ENCODE assay signal across 15 mouse cellular contexts in genomic region chr6:32795653-32796500, GRCm38 (mm10).
A peak's percentile ranks its signal among the peaks of the same experiment; 100 is the strongest.
DNase-seq lines count a peak whose midpoint lies in the region; ATAC-seq and TF ChIP-seq lines count a peak whose summit lies in the region.
"Had no signal": no experiment of that assay in that cellular context is flagged by ENCODE, and none has a peak within 500 bp of the region (broad histone marks: within the 10 kb centered on the region; RNA-seq: fewer than 3 reads in every experiment).

No protein-coding gene starts in this region.

- no peaks in the 10 kb centered on the region for H3K9me3 ChIP-seq in neural tube, embryonic 14.5 days (ENCODE audit: control insufficient read depth, low read length)
- H3K9me3 ChIP-seq in lung, postnatal 0 days (ENCODE audit: low read length) = no peaks in the 10 kb centered on the region
- H3K9me3 ChIP-seq: intestine, embryonic 15.5 days; limb, embryonic 15.5 days had no signal

- peak; percentile 26 to 27 for DNase-seq in frontal cortex, postnatal 36 days (ENCODE audit: low spot score in 2 of 2)
- DNase-seq in frontal cortex, postnatal 14 days (ENCODE audit: low spot score in 2 of 2) = no peak
- no peak for DNase-seq in neural tube, embryonic 10.5 days (ENCODE audit: extremely low spot score, low spot score)
- DNase-seq in thymus, postnatal 14 days = no peak
- no peak for DNase-seq in lung, postnatal 0 days (ENCODE audit: low spot score)
- DNase-seq: cerebellum, adult 18-20 months; kidney, postnatal 25 days; layer of hippocampus, postnatal 36 days; lung, adult 2 months had no signal

- no peak overlapping the region for H3K9ac ChIP-seq in neural tube, embryonic 14.5 days (replicated peaks; ENCODE audit: low read depth, low read length)
- H3K9ac ChIP-seq in lung, postnatal 0 days (replicated peaks; ENCODE audit: low read depth) = no peak overlapping the region
- H3K9ac ChIP-seq: intestine, embryonic 15.5 days; limb, embryonic 15.5 days had no signal

- TF ChIP-seq EP300 in lung, postnatal 0 days (IDR thresholded peaks at IDR 0.05) = no peak

- H3K36me3 ChIP-seq in neural tube, embryonic 14.5 days (ENCODE audit: control insufficient read depth, insufficient read depth, low read length) = no peaks in the 10 kb centered on the region
- no peaks in the 10 kb centered on the region for H3K36me3 ChIP-seq in lung, postnatal 0 days (ENCODE audit: insufficient read depth, low read length)

- H3K4me3 ChIP-seq in neural tube, embryonic 14.5 days (ENCODE audit: low read depth, low read length) = no peak overlapping the region
- no peak overlapping the region for H3K4me3 ChIP-seq in embryonic fibroblast, embryonic 13.5 days (ENCODE audit: insufficient read depth, low read length)
- H3K4me3 ChIP-seq in lung, postnatal 0 days (ENCODE audit: low read depth, low read length) = no peak overlapping the region
- H3K4me3 ChIP-seq: erythroblast, embryonic 14.5 days; intestine, embryonic 15.5 days; limb, embryonic 15.5 days had no signal

- no peak for TF ChIP-seq POLR2A in embryonic fibroblast, embryonic 13.5 days (IDR thresholded peaks at IDR 0.05; ENCODE audit: low read depth, low read length)

- ATAC-seq in neural tube, embryonic 14.5 days (ENCODE audit: low read depth) = no peak
- ATAC-seq in erythroblast, adult 5-6 weeks (replicated peaks; ENCODE audit: low FRiP score, poor library complexity, severe bottlenecking) = no peak
- no peak for ATAC-seq in lung, postnatal 0 days
- ATAC-seq: intestine, embryonic 15.5 days had no signal

- no peak overlapping the region for H3K4me2 ChIP-seq in neural tube, embryonic 14.5 days (ENCODE audit: low read depth, low read length)
- no peak overlapping the region for H3K4me2 ChIP-seq in lung, postnatal 0 days (replicated peaks; ENCODE audit: low read depth, low read length)
- H3K4me2 ChIP-seq: intestine, embryonic 15.5 days; limb, embryonic 15.5 days had no signal

- peaks cover 11% of the 10 kb centered on the region; the same call in 1 of the 2 replicates for H3K4me1 ChIP-seq in neural tube, embryonic 14.5 days (ENCODE audit: control insufficient read depth, insufficient read depth, low read length)
- H3K4me1 ChIP-seq in embryonic fibroblast, embryonic 13.5 days (ENCODE audit: control insufficient read depth, insufficient read depth, low read length) = peaks cover 16% of the 10 kb centered on the region
- H3K4me1 ChIP-seq in lung, postnatal 0 days (ENCODE audit: insufficient read depth, low read depth, low read length) = no peaks in the 10 kb centered on the region
- H3K4me1 ChIP-seq: intestine, embryonic 15.5 days; limb, embryonic 15.5 days had no signal

- no peaks in the 10 kb centered on the region for H3K27me3 ChIP-seq in neural tube, embryonic 14.5 days (ENCODE audit: control insufficient read depth, insufficient read depth, low read length)
- no peaks in the 10 kb centered on the region for H3K27me3 ChIP-seq in lung, postnatal 0 days (replicated peaks; ENCODE audit: insufficient read depth, low read length)
- H3K27me3 ChIP-seq: intestine, embryonic 15.5 days; limb, embryonic 15.5 days had no signal

- TF ChIP-seq CTCF in embryonic fibroblast, embryonic 13.5 days (IDR thresholded peaks at IDR 0.05; ENCODE audit: borderline replicate concordance, insufficient read depth, low read length) = no peak
- TF ChIP-seq CTCF in lung, postnatal 0 days (IDR thresholded peaks at IDR 0.05) = no peak

- 46% methylated on average over 8 of the region's 8 CpGs for whole genome bisulfite sequencing in neural tube, embryonic 14.5 days
- 59% methylated on average over 8 of the region's 8 CpGs for WGBS in lung, postnatal 0 days

- peak overlapping the region; percentile 18; the same call in 1 of the 2 replicates for H3K27ac ChIP-seq in neural tube, embryonic 14.5 days (ENCODE audit: low read depth, low read length)
- H3K27ac ChIP-seq in embryonic fibroblast, embryonic 13.5 days (ENCODE audit: insufficient read depth, low read length) = peak overlapping the region; percentile 37
- no peak overlapping the region for H3K27ac ChIP-seq in lung, postnatal 0 days (ENCODE audit: low read length)
- H3K27ac ChIP-seq: intestine, embryonic 15.5 days; limb, embryonic 15.5 days had no signal

Comparison
In these comparisons a context has a peak if more than half of its experiments do, and no peak if none do; other contexts are left out.
1. DNase-seq: peak in frontal cortex, postnatal 36 days (2 of 2); none in frontal cortex, postnatal 14 days (0 of 2), neural tube, embryonic 10.5 days (single experiment), thymus, postnatal 14 days (single experiment) and lung, postnatal 0 days (single experiment).